Mouse (Mus musculus): ENCODE results near the gene Pik3r6. TPM values are rescaled to one million over a fixed set of nuclear protein-coding genes. Genes with fewer than 3 reads are reported as not detected.

Gene Pik3r6
- polyA plus RNA-seq, 1 experiment = 30.1 TPM

DNA sequence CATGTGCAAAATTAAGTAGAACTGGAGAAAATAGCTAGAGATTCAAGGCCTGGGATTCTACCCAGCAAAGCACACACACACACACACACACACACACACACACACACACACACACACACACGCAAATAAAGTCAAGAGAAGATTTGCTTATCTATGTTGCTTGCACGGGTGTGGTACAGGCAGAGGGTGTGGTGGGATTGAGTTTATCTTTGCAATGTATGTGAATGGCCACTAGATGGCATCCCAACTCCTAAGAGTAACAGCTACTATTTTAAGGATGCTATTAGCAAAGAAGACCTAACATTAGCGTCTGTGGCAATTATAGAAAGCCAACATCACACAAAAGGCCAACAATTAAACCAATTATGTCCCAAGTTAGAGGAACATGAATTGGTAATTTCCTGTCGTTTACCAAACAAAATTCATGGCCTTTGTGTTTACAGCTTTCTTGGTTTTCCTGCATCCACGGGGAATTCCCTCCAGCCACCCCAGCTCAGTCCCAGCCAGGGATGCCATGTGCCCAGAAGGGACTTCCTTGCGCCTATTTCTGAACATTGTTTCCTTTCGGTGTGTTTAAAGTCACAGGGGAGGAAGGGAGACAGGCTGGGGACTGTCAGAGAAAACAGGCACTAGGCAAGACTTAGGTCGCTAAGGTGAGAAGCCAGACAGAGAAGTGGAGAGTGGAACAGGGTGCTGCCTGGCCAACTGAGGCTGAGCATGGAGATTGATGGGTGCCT is 17.4 kb upstream of the Pik3r6 start:
- H3K4me1 ChIP-seq (ENCODE audit: control insufficient read depth, insufficient read depth, low read length) = peaks cover 18% of the 10 kb centered on the region
- H3K27ac ChIP-seq (ENCODE audit: insufficient read depth, low read depth, low read length) = no peak overlapping the region
- H3K4me3 ChIP-seq (ENCODE audit: insufficient read depth, low read length) = no peak overlapping the region
- no peak for TF ChIP-seq POLR2A (IDR thresholded peaks at IDR 0.05; ENCODE audit: borderline replicate concordance, low read depth, low read length)

GRCm38 (mm10) chr11:68486093-68486492 is 16.7 kb upstream of the Pik3r6 start:
- no peak for TF ChIP-seq POLR2A (IDR thresholded peaks at IDR 0.05; ENCODE audit: borderline replicate concordance, low read depth, low read length)
- no peak for TF ChIP-seq CTCF (IDR thresholded peaks at IDR 0.05; ENCODE audit: low read depth, low read length)
- Histone ChIP-seq H3K4me3 (ENCODE audit: insufficient read depth, low read length) (no peak overlapping the region), H3K4me1 (ENCODE audit: control insufficient read depth, insufficient read depth, low read length) (peaks cover 18% of the 10 kb centered on the region), H3K27ac (ENCODE audit: insufficient read depth, low read depth, low read length) (no peak overlapping the region)

DNA sequence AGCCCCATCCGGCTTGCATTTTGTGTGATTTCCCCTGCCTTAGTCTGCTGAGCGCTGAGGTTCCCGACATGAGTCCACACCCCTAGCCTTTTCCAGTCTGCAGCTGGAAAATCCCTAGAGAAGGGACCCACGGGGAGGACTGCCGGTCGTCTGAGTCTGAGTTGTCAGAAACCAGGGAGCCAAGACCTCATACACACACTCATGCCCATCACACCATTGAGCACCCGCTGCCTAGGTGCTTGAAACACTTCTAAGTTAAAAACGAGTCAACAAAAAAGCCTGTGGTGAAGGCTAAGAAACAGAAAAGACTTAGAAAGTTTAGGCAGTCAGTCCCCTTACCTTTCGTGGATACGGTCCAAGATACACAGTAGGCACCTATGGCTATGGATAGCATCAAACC is 15.1 kb upstream of the Pik3r6 start:
- Histone ChIP-seq H3K4me3 (ENCODE audit: insufficient read depth, low read length) (no peak overlapping the region), H3K4me1 (ENCODE audit: control insufficient read depth, insufficient read depth, low read length) (peaks cover 6% of the 10 kb centered on the region), H3K27ac (ENCODE audit: insufficient read depth, low read depth, low read length) (no peak overlapping the region)
- no peak for TF ChIP-seq POLR2A (IDR thresholded peaks at IDR 0.05; ENCODE audit: borderline replicate concordance, low read depth, low read length)
- no peak for TF ChIP-seq CTCF (IDR thresholded peaks at IDR 0.05; ENCODE audit: low read depth, low read length)

GRCm38 (mm10) chr11:68488256-68488824 is 14.5 kb upstream of the Pik3r6 start:
- H3K27ac ChIP-seq (ENCODE audit: insufficient read depth, low read depth, low read length) = no peak overlapping the region
- no peak overlapping the region for H3K4me3 ChIP-seq (ENCODE audit: insufficient read depth, low read length)
- no peak for TF ChIP-seq POLR2A (IDR thresholded peaks at IDR 0.05; ENCODE audit: borderline replicate concordance, low read depth, low read length)
- TF ChIP-seq CTCF (IDR thresholded peaks at IDR 0.05; ENCODE audit: low read depth, low read length) = no peak
- H3K4me1 ChIP-seq (ENCODE audit: control insufficient read depth, insufficient read depth, low read length) = peaks cover 3% of the 10 kb centered on the region; the same call in 1 of the 2 replicates

GRCm38 (mm10) chr11:68489236-68489635 is 13.6 kb upstream of the Pik3r6 start:
- no peak overlapping the region for H3K27ac ChIP-seq (ENCODE audit: insufficient read depth, low read depth, low read length)
- TF ChIP-seq CTCF (IDR thresholded peaks at IDR 0.05; ENCODE audit: low read depth, low read length) (no peak), POLR2A (IDR thresholded peaks at IDR 0.05; ENCODE audit: borderline replicate concordance, low read depth, low read length) (no peak)
- H3K4me1 ChIP-seq (ENCODE audit: control insufficient read depth, insufficient read depth, low read length) = no peaks in the 10 kb centered on the region

DNA sequence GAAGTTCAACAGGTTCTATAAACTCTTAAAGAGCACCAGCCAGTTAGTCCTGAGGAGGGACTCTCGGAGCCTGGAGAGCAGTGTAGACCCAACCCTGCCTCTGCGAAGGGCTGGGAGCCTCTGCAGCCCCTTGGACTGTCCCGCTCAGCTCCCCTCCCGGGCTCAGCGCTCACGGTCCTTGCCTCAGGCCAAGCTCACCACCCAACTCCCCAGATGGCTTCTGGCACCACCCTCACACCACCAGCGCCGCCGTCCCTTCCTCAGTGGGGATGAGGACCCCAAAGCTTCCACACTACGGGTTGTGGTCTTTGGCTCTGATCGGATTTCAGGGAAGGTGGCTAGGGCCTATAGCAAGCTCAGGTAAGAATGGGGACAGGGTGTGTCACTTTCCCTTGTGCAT is 10.2 kb upstream of the Pik3r6 start:
- Histone ChIP-seq H3K27ac (ENCODE audit: insufficient read depth, low read depth, low read length) (no peak overlapping the region), H3K4me1 (ENCODE audit: control insufficient read depth, insufficient read depth, low read length) (peaks cover 17% of the 10 kb centered on the region), H3K4me3 (ENCODE audit: insufficient read depth, low read length) (no peak overlapping the region)
- TF ChIP-seq CTCF (IDR thresholded peaks at IDR 0.05; ENCODE audit: low read depth, low read length) (no peak), POLR2A (IDR thresholded peaks at IDR 0.05; ENCODE audit: borderline replicate concordance, low read depth, low read length) (no peak)

More at GRCm38 (mm10) chr11:68489236-68489635, 13.6 kb upstream of the Pik3r6 start:
- H3K4me3 ChIP-seq (ENCODE audit: insufficient read depth, low read length) = no peak overlapping the region

DNA sequence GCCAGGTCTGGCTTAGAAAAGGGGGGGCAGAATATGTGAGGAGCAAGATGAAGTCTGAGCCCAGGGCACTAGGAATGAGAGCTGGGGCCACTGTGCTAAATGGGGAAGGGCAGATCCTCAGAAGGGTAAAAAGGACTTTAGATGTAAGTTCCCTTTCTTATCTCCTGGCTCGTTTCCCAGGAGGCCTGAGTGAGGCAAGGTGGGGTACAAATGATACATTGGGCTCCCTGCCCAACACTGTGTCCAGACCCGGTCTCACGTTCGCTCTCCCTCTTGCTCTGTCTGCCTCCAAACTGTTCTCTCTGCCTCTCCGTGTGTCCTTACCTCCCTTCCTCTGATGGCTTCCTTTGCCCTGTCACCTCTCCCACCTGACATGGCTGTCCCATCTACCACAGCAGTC is 9.1 kb upstream of the Pik3r6 start:
- no peak overlapping the region for H3K27ac ChIP-seq (ENCODE audit: insufficient read depth, low read depth, low read length)
- H3K4me1 ChIP-seq (ENCODE audit: control insufficient read depth, insufficient read depth, low read length) = peaks cover 17% of the 10 kb centered on the region
- no peak for TF ChIP-seq POLR2A (IDR thresholded peaks at IDR 0.05; ENCODE audit: borderline replicate concordance, low read depth, low read length)
- TF ChIP-seq CTCF (IDR thresholded peaks at IDR 0.05; ENCODE audit: low read depth, low read length) = no peak
- H3K4me3 ChIP-seq (ENCODE audit: insufficient read depth, low read length) = no peak overlapping the region

DNA sequence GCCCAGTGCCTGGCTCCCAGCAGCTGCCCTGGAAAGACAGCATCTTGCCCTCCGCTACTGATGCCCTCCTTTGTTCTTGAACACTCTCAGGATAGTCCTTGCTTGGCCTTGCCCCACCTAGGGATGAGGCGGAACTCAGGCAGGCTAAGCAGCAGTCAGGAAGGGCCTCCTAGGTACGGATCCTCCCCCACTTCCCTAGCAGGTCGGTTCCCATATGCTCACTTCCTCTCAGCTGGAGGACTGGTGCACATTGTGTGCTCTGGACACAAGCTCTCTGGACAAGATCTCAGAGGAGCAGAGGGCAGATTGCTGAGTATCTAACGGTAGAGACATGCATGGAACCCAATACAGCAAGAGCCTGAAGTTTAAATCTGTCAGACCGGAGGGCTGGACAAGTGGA is 5.7 kb upstream of the Pik3r6 start:
- peak overlapping the region; percentile 21 for H3K27ac ChIP-seq (ENCODE audit: insufficient read depth, low read depth, low read length)
- TF ChIP-seq CTCF (IDR thresholded peaks at IDR 0.05; ENCODE audit: low read depth, low read length) = no peak
- TF ChIP-seq POLR2A (IDR thresholded peaks at IDR 0.05; ENCODE audit: borderline replicate concordance, low read depth, low read length) = no peak
- H3K4me1 ChIP-seq (ENCODE audit: control insufficient read depth, insufficient read depth, low read length) = peaks cover 27% of the 10 kb centered on the region
- no peak overlapping the region for H3K4me3 ChIP-seq (ENCODE audit: insufficient read depth, low read length)

GRCm38 (mm10) chr11:68498517-68498916 is 4.3 kb upstream of the Pik3r6 start:
- no peak overlapping the region for H3K27ac ChIP-seq (ENCODE audit: insufficient read depth, low read depth, low read length)
- H3K4me1 ChIP-seq (ENCODE audit: control insufficient read depth, insufficient read depth, low read length) = peaks cover 31% of the 10 kb centered on the region
- no peak overlapping the region for H3K4me3 ChIP-seq (ENCODE audit: insufficient read depth, low read length)

DNA sequence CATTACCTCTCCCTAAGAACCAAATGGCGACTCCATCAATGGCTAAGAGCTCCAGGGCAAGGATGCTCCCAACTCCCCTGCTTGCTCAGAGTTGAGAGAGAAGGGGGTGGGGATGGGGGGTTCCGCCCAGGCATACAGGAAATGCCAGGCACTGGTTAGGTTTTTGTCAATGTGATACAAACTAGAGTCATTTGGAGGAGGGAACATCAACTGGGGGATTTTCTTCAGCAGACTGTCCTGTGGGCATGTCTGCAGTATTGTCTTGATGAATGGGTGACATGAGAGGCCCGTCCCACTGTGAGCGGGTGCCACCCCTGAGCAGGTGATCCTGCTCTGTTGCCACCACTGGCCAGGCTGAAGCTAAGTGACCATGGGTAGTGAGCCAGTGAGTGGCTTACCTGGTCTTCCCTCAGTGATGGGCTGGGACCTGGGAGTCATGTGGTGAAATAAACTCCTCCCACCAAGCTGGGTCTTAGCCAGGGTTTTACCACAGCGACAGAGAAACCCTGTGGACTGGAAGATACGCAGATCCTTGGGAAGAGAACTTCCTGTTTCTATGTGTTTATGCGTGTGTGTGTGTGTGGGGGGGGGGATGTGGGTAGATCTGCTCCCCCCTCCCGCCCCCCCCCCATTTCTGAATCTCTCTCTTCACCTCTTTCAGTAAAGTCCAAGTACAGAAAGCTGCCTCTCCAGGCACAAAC is 3.7 kb upstream of the Pik3r6 start:
- H3K4me1 ChIP-seq (ENCODE audit: control insufficient read depth, insufficient read depth, low read length) = peaks cover 38% of the 10 kb centered on the region
- H3K27ac ChIP-seq (ENCODE audit: insufficient read depth, low read depth, low read length) = no peak overlapping the region
- no peak for TF ChIP-seq CTCF (IDR thresholded peaks at IDR 0.05; ENCODE audit: low read depth, low read length)
- TF ChIP-seq POLR2A (IDR thresholded peaks at IDR 0.05; ENCODE audit: borderline replicate concordance, low read depth, low read length) = no peak
- no peak overlapping the region for H3K4me3 ChIP-seq (ENCODE audit: insufficient read depth, low read length)

More at GRCm38 (mm10) chr11:68498517-68498916, 4.3 kb upstream of the Pik3r6 start:
- no peak for TF ChIP-seq CTCF (IDR thresholded peaks at IDR 0.05; ENCODE audit: low read depth, low read length)
- no peak for TF ChIP-seq POLR2A (IDR thresholded peaks at IDR 0.05; ENCODE audit: borderline replicate concordance, low read depth, low read length)
